Mouse (Mus musculus): Measurements from ENCODE around the gene Pde11a. TPM values are rescaled to one million over a fixed set of nuclear protein-coding genes. Genes with fewer than 3 reads are reported as not detected.
"Not testable (repeated sequence)": the region's sequence is repeated elsewhere in the genome, so short reads cannot be mapped to it uniquely, and the experiment has no call there.

Gene Pde11a
- polyA plus RNA-seq, 1 experiment from 2014 or later: 0.36 TPM

GRCm38 (mm10) chr2:75982626-75983025 is 355.9 kb downstream of the Pde11a start:
- WGBS: 93% methylated on average over 4 of the region's 4 CpGs
- no peak overlapping the region for H3K4me3 ChIP-seq (ENCODE audit: low read depth, low read length)
- H3K27me3 ChIP-seq (ENCODE audit: control insufficient read depth, insufficient read depth, low read length): no peaks in the 10 kb centered on the region; the same call in 1 of the 2 replicates
- H3K4me1 ChIP-seq (replicated peaks; ENCODE audit: control insufficient read depth, insufficient read depth, low read length): peaks cover 4% of the 10 kb centered on the region; the same call in 1 of the 2 replicates
- ATAC-seq (ENCODE audit: low FRiP score): no peak
- H3K36me3 ChIP-seq (ENCODE audit: control insufficient read depth, insufficient read depth, low read length): no peaks in the 10 kb centered on the region
- H3K4me2 ChIP-seq (replicated peaks; ENCODE audit: low read depth, low read length): no peak overlapping the region
- no peak overlapping the region for H3K27ac ChIP-seq (ENCODE audit: low read depth, low read length)
- DNase-seq (ENCODE audit: low spot score): no peak
- no peak overlapping the region for H3K9ac ChIP-seq (ENCODE audit: low read depth, low read length)
- H3K9me3 ChIP-seq (ENCODE audit: control insufficient read depth, low read length): no peaks in the 10 kb centered on the region

GRCm38 (mm10) chr2:75981440-75982081 is 357.0 kb downstream of the Pde11a start, which contains the start of gene Ttc30a1:
Gene Ttc30a1 (minus strand): TSS chr2:75981967.
- H3K4me1 ChIP-seq (replicated peaks; ENCODE audit: control insufficient read depth, insufficient read depth, low read length); H3K27ac ChIP-seq (ENCODE audit: low read depth, low read length); H3K36me3 ChIP-seq (ENCODE audit: control insufficient read depth, insufficient read depth, low read length); H3K27me3 ChIP-seq (ENCODE audit: control insufficient read depth, insufficient read depth, low read length); H3K9me3 ChIP-seq (ENCODE audit: control insufficient read depth, low read length): not testable (repeated sequence)
- peak; percentile 92 for DNase-seq (ENCODE audit: low spot score)
- peak within 1 kb of the TSS; percentile 29 for H3K4me3 ChIP-seq (ENCODE audit: low read depth, low read length)
- peak within 1 kb of the TSS; percentile 48 for H3K4me2 ChIP-seq (replicated peaks; ENCODE audit: low read depth, low read length)
- ATAC-seq (ENCODE audit: low FRiP score): peak; percentile 76
- H3K9ac ChIP-seq (ENCODE audit: low read depth, low read length): peak within 1 kb of the TSS; percentile 12
- 1% methylated on average over 29 of the region's 34 CpGs for WGBS

GRCm38 (mm10) chr2:75980933-75981439 is 357.6 kb downstream of the Pde11a start:
- not testable (repeated sequence) for ATAC-seq (ENCODE audit: low FRiP score); H3K9ac ChIP-seq (ENCODE audit: low read depth, low read length); DNase-seq (ENCODE audit: low spot score); H3K4me1 ChIP-seq (replicated peaks; ENCODE audit: control insufficient read depth, insufficient read depth, low read length); H3K9me3 ChIP-seq (ENCODE audit: control insufficient read depth, low read length); H3K36me3 ChIP-seq (ENCODE audit: control insufficient read depth, insufficient read depth, low read length); H3K27me3 ChIP-seq (ENCODE audit: control insufficient read depth, insufficient read depth, low read length); H3K27ac ChIP-seq (ENCODE audit: low read depth, low read length)
- peak overlapping the region; percentile 48 for H3K4me2 ChIP-seq (replicated peaks; ENCODE audit: low read depth, low read length)
- peak overlapping the region; percentile 29; the same call in 1 of the 2 replicates for H3K4me3 ChIP-seq (ENCODE audit: low read depth, low read length)
- WGBS: 97% methylated on average over 13 of the region's 13 CpGs

- not testable (repeated sequence) for H3K9me3 ChIP-seq (ENCODE audit: control insufficient read depth, low read length); H3K27me3 ChIP-seq (ENCODE audit: control insufficient read depth, insufficient read depth, low read length); H3K4me1 ChIP-seq (replicated peaks; ENCODE audit: control insufficient read depth, insufficient read depth, low read length); H3K27ac ChIP-seq (ENCODE audit: low read depth, low read length); ATAC-seq (ENCODE audit: low FRiP score); H3K4me3 ChIP-seq (ENCODE audit: low read depth, low read length); H3K4me2 ChIP-seq (replicated peaks; ENCODE audit: low read depth, low read length); H3K9ac ChIP-seq (ENCODE audit: low read depth, low read length); H3K36me3 ChIP-seq (ENCODE audit: control insufficient read depth, insufficient read depth, low read length)
- WGBS: 26% methylated on average over 16 of the region's 24 CpGs
- DNase-seq (ENCODE audit: low spot score): peak; percentile 50
These were observed 360.7 kb downstream of the Pde11a start, which contains the start of gene Ttc30a2 for GRCm38 (mm10) chr2:75977752-75978368. Gene Ttc30a2 (minus strand): TSS chr2:75978170.

GRCm38 (mm10) chr2:75976070-75976469 is 362.5 kb downstream of the Pde11a start:
- 90% methylated on average over 2 of the region's 2 CpGs for WGBS
- H3K36me3 ChIP-seq (ENCODE audit: control insufficient read depth, insufficient read depth, low read length): not testable (repeated sequence)

GRCm38 (mm10) chr2:75974131-75974530 is 364.4 kb downstream of the Pde11a start:
- DNase-seq (ENCODE audit: low spot score) (no peak), ATAC-seq (ENCODE audit: low FRiP score) (no peak)
- Histone ChIP-seq H3K9ac (ENCODE audit: low read depth, low read length) (no peak overlapping the region), H3K36me3 (ENCODE audit: control insufficient read depth, insufficient read depth, low read length) (no peaks in the 10 kb centered on the region), H3K9me3 (ENCODE audit: control insufficient read depth, low read length) (no peaks in the 10 kb centered on the region), H3K4me3 (ENCODE audit: low read depth, low read length) (no peak overlapping the region), H3K27ac (ENCODE audit: low read depth, low read length) (no peak overlapping the region), H3K4me1 (replicated peaks; ENCODE audit: control insufficient read depth, insufficient read depth, low read length) (no peaks in the 10 kb centered on the region), H3K4me2 (replicated peaks; ENCODE audit: low read depth, low read length) (no peak overlapping the region), H3K27me3 (ENCODE audit: control insufficient read depth, insufficient read depth, low read length) (no peaks in the 10 kb centered on the region)
- 76% methylated on average over 9 of the region's 9 CpGs for WGBS

More at GRCm38 (mm10) chr2:75976070-75976469, 362.5 kb downstream of the Pde11a start:
- not testable (repeated sequence) for DNase-seq (ENCODE audit: low spot score); H3K27me3 ChIP-seq (ENCODE audit: control insufficient read depth, insufficient read depth, low read length); ATAC-seq (ENCODE audit: low FRiP score); H3K9ac ChIP-seq (ENCODE audit: low read depth, low read length); H3K4me2 ChIP-seq (replicated peaks; ENCODE audit: low read depth, low read length); H3K9me3 ChIP-seq (ENCODE audit: control insufficient read depth, low read length); H3K4me3 ChIP-seq (ENCODE audit: low read depth, low read length); H3K27ac ChIP-seq (ENCODE audit: low read depth, low read length); H3K4me1 ChIP-seq (replicated peaks; ENCODE audit: control insufficient read depth, insufficient read depth, low read length)

- peaks cover 3% of the 10 kb centered on the region; the same call in 1 of the 2 replicates for H3K4me1 ChIP-seq (replicated peaks; ENCODE audit: control insufficient read depth, insufficient read depth, low read length)
- no peak overlapping the region for H3K4me3 ChIP-seq (ENCODE audit: low read depth, low read length)
- peak; percentile 78 for DNase-seq (ENCODE audit: low spot score)
- H3K27ac ChIP-seq (ENCODE audit: low read depth, low read length): no peak overlapping the region
- no peaks in the 10 kb centered on the region; the same call in 1 of the 2 replicates for H3K27me3 ChIP-seq (ENCODE audit: control insufficient read depth, insufficient read depth, low read length)
- no peaks in the 10 kb centered on the region for H3K36me3 ChIP-seq (ENCODE audit: control insufficient read depth, insufficient read depth, low read length)
- H3K9me3 ChIP-seq (ENCODE audit: control insufficient read depth, low read length): no peaks in the 10 kb centered on the region
- WGBS: 19% methylated on average over 5 of the region's 5 CpGs
- H3K4me2 ChIP-seq (replicated peaks; ENCODE audit: low read depth, low read length): 0 out of 2 replicates have a peak overlapping the region, but pooled peaks have one; percentile 8
- H3K9ac ChIP-seq (ENCODE audit: low read depth, low read length): no peak overlapping the region
- peak; percentile 40; the same call in 1 of the 2 replicates for ATAC-seq (ENCODE audit: low FRiP score)
These were observed 373.6 kb downstream of the Pde11a start for GRCm38 (mm10) chr2:75964972-75965371.

GRCm38 (mm10) chr2:75964512-75964911 is 374.1 kb downstream of the Pde11a start:
- Histone ChIP-seq H3K27ac (ENCODE audit: low read depth, low read length) (no peak overlapping the region), H3K36me3 (ENCODE audit: control insufficient read depth, insufficient read depth, low read length) (no peaks in the 10 kb centered on the region), H3K27me3 (ENCODE audit: control insufficient read depth, insufficient read depth, low read length) (no peaks in the 10 kb centered on the region; the same call in 1 of the 2 replicates), H3K9ac (ENCODE audit: low read depth, low read length) (no peak overlapping the region), H3K9me3 (ENCODE audit: control insufficient read depth, low read length) (no peaks in the 10 kb centered on the region), H3K4me3 (ENCODE audit: low read depth, low read length) (no peak overlapping the region), H3K4me1 (replicated peaks; ENCODE audit: control insufficient read depth, insufficient read depth, low read length) (peaks cover 3% of the 10 kb centered on the region; the same call in 1 of the 2 replicates), H3K4me2 (replicated peaks; ENCODE audit: low read depth, low read length) (0 out of 2 replicates have a peak overlapping the region, but pooled peaks have one; percentile 8)
- DNase-seq (ENCODE audit: low spot score) (peak; percentile 72), ATAC-seq (ENCODE audit: low FRiP score) (peak; percentile 54; the same call in 1 of the 2 replicates)
- WGBS: 16% methylated on average over 14 of the region's 14 CpGs

Data from hindbrain, embryonic 11.5 days (tissue).